Mouse (Mus musculus): ENCODE measurements around the gene Polm. TPM values are rescaled to one million over a fixed set of nuclear protein-coding genes. Genes with fewer than 3 reads are reported as not detected.

Gene Polm
- polyA plus RNA-seq (2012; rRNA removed), result 56.8 and 63.9 TPM in 2 replicates

- TF ChIP-seq POLR2A (IDR thresholded peaks at IDR 0.05; ENCODE audit: control insufficient read depth, extremely low read depth, insufficient read depth, low read length, poor library complexity) (peak; percentile 52), CTCF (IDR thresholded peaks at IDR 0.05; ENCODE audit: borderline replicate concordance, control insufficient read depth, extremely low read depth, insufficient read depth, low read length, poor library complexity) (peak; percentile 58; the same call in 1 of the 2 replicates)
- Histone ChIP-seq H3K4me1 (replicated peaks; ENCODE audit: control insufficient read depth, insufficient read depth, low read length) (peaks cover 13% of the 10 kb centered on the region), H3K4me3 (ENCODE audit: control insufficient read depth, insufficient read depth, low read length) (peak within 1 kb of the TSS; percentile 77), H3K27ac (ENCODE audit: control insufficient read depth, insufficient read depth, low read length) (peak within 1 kb of the TSS; percentile 77), H3K27me3 (ENCODE audit: control insufficient read depth, insufficient read depth, low read length) (no peaks in the 10 kb centered on the region), H3K36me3 (ENCODE audit: control insufficient read depth, insufficient read depth, low read length) (no peaks in the 10 kb centered on the region)
- under 1% methylated on average over 63 of the region's 63 CpGs for WGBS
- peak; percentile 84 for DNase-seq
Observed at GRCm38 (mm10) chr11:5837251-5838246, at the start of gene Polm. Gene Polm, minus strand, starts transcription at chr11:5838016.

DNA sequence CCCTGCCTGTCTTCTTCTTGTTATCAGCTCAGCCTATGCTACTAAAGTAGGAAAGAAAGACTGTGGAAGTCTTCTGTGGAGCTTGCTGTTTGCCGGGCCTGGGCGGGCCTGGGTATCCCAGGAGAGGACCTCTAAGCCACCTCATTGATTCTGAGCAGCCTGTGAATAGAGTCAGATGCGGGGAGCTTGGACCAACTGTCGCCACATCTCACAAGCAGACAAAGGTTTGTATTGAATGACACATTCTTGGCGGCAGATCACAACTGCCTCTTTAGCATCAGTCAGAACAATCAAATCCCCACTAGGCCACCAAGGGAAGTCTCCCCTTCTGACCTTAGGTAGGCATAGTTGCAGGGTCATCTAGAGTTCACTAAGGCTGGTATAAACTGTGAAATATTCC lies 49.4 kb upstream of the Polm start:
- no peak for DNase-seq
- WGBS, result 96% methylated on average over 5 of the region's 5 CpGs
- H3K27ac ChIP-seq (ENCODE audit: control insufficient read depth, insufficient read depth, low read length), result no peak overlapping the region
- H3K27me3 ChIP-seq (ENCODE audit: control insufficient read depth, insufficient read depth, low read length), result no peaks in the 10 kb centered on the region
- no peaks in the 10 kb centered on the region for H3K36me3 ChIP-seq (ENCODE audit: control insufficient read depth, insufficient read depth, low read length)
- no peaks in the 10 kb centered on the region for H3K4me1 ChIP-seq (replicated peaks; ENCODE audit: control insufficient read depth, insufficient read depth, low read length)
- no peak for TF ChIP-seq POLR2A (IDR thresholded peaks at IDR 0.05; ENCODE audit: control insufficient read depth, extremely low read depth, insufficient read depth, low read length, poor library complexity)
- no peak for TF ChIP-seq CTCF (IDR thresholded peaks at IDR 0.05; ENCODE audit: borderline replicate concordance, control insufficient read depth, extremely low read depth, insufficient read depth, low read length, poor library complexity)
- no peak overlapping the region for H3K4me3 ChIP-seq (ENCODE audit: control insufficient read depth, insufficient read depth, low read length)

DNA sequence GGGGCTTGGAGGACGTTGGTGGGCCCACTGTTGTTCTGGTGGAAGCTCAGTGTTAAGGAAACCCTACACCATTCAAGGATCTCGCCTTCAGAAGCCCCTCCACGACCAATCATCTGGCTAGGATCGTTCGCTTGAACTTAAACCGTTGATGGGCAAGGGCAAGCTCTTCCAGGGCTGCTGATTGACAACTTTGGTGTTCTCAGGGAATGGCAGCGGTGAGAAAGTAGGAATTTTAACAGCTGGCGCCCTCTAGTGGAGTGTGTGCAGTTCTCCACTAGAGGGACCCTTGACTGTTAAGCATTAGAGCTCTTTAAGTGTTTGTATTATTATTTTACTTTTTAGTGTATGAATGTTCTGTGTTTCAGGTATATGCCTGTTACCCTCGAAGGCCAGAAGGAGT lies 48.4 kb upstream of the Polm start:
- DNase-seq, result peak; percentile 58
- no peaks in the 10 kb centered on the region for H3K36me3 ChIP-seq (ENCODE audit: control insufficient read depth, insufficient read depth, low read length)
- H3K27me3 ChIP-seq (ENCODE audit: control insufficient read depth, insufficient read depth, low read length), result no peaks in the 10 kb centered on the region
- no peak overlapping the region for H3K27ac ChIP-seq (ENCODE audit: control insufficient read depth, insufficient read depth, low read length)
- TF ChIP-seq CTCF (IDR thresholded peaks at IDR 0.05; ENCODE audit: borderline replicate concordance, control insufficient read depth, extremely low read depth, insufficient read depth, low read length, poor library complexity) (peak; percentile 66; the same call in 1 of the 2 replicates), POLR2A (IDR thresholded peaks at IDR 0.05; ENCODE audit: control insufficient read depth, extremely low read depth, insufficient read depth, low read length, poor library complexity) (no peak)
- WGBS, result 23% methylated on average over 9 of the region's 9 CpGs
- H3K4me3 ChIP-seq (ENCODE audit: control insufficient read depth, insufficient read depth, low read length), result no peak overlapping the region
- no peaks in the 10 kb centered on the region for H3K4me1 ChIP-seq (replicated peaks; ENCODE audit: control insufficient read depth, insufficient read depth, low read length)

GRCm38 (mm10) chr11:5882518-5882917 lies 44.7 kb upstream of the Polm start:
- no peak overlapping the region for H3K27ac ChIP-seq (ENCODE audit: control insufficient read depth, insufficient read depth, low read length)
- TF ChIP-seq CTCF (IDR thresholded peaks at IDR 0.05; ENCODE audit: borderline replicate concordance, control insufficient read depth, extremely low read depth, insufficient read depth, low read length, poor library complexity) (no peak), POLR2A (IDR thresholded peaks at IDR 0.05; ENCODE audit: control insufficient read depth, extremely low read depth, insufficient read depth, low read length, poor library complexity) (no peak)
- no peaks in the 10 kb centered on the region for H3K36me3 ChIP-seq (ENCODE audit: control insufficient read depth, insufficient read depth, low read length)
- no peak overlapping the region for H3K4me3 ChIP-seq (ENCODE audit: control insufficient read depth, insufficient read depth, low read length)
- peaks cover 3% of the 10 kb centered on the region for H3K4me1 ChIP-seq (replicated peaks; ENCODE audit: control insufficient read depth, insufficient read depth, low read length)
- 38% methylated on average over 8 of the region's 8 CpGs for WGBS
- H3K27me3 ChIP-seq (ENCODE audit: control insufficient read depth, insufficient read depth, low read length), result no peaks in the 10 kb centered on the region
- DNase-seq, result no peak

DNA sequence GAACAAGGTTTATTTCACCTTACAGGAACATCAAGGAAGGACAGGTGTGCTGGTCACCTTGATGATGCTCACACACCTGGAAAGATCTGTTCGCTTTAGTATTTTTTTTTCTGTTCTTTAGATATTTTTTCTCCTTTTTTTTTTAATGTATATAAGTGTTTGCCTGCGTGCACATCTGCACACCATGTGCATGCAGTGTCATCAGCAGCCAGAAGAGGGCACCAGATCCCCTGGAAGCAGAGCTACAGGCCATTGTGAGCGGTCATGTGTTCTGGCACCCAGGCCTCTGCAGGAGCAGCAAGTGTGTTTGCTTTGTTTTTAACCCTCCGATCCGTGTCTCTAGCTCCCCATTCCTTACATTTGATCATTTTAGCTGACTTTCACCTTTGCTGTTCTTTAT lies 42.1 kb upstream of the Polm start:
- WGBS, result 96% methylated on average over 5 of the region's 5 CpGs

GRCm38 (mm10) chr11:5878661-5879060 lies 40.8 kb upstream of the Polm start:
- WGBS, result 71% methylated on average over 8 of the region's 8 CpGs

More for the DNA sequence above, 42.1 kb upstream of the Polm start:
- Histone ChIP-seq H3K27me3 (ENCODE audit: control insufficient read depth, insufficient read depth, low read length) (no peaks in the 10 kb centered on the region), H3K27ac (ENCODE audit: control insufficient read depth, insufficient read depth, low read length) (no peak overlapping the region), H3K4me3 (ENCODE audit: control insufficient read depth, insufficient read depth, low read length) (no peak overlapping the region), H3K36me3 (ENCODE audit: control insufficient read depth, insufficient read depth, low read length) (no peaks in the 10 kb centered on the region), H3K4me1 (replicated peaks; ENCODE audit: control insufficient read depth, insufficient read depth, low read length) (peaks cover 10% of the 10 kb centered on the region)
- no peak for TF ChIP-seq POLR2A (IDR thresholded peaks at IDR 0.05; ENCODE audit: control insufficient read depth, extremely low read depth, insufficient read depth, low read length, poor library complexity)
- no peak for TF ChIP-seq CTCF (IDR thresholded peaks at IDR 0.05; ENCODE audit: borderline replicate concordance, control insufficient read depth, extremely low read depth, insufficient read depth, low read length, poor library complexity)
- peak; percentile 59 for DNase-seq

More at GRCm38 (mm10) chr11:5878661-5879060, 40.8 kb upstream of the Polm start:
- Histone ChIP-seq H3K27ac (ENCODE audit: control insufficient read depth, insufficient read depth, low read length) (no peak overlapping the region), H3K4me1 (replicated peaks; ENCODE audit: control insufficient read depth, insufficient read depth, low read length) (peaks cover 10% of the 10 kb centered on the region), H3K4me3 (ENCODE audit: control insufficient read depth, insufficient read depth, low read length) (no peak overlapping the region), H3K36me3 (ENCODE audit: control insufficient read depth, insufficient read depth, low read length) (no peaks in the 10 kb centered on the region), H3K27me3 (ENCODE audit: control insufficient read depth, insufficient read depth, low read length) (no peaks in the 10 kb centered on the region)
- TF ChIP-seq POLR2A (IDR thresholded peaks at IDR 0.05; ENCODE audit: control insufficient read depth, extremely low read depth, insufficient read depth, low read length, poor library complexity) (no peak), CTCF (IDR thresholded peaks at IDR 0.05; ENCODE audit: borderline replicate concordance, control insufficient read depth, extremely low read depth, insufficient read depth, low read length, poor library complexity) (no peak)
- DNase-seq, result no peak

Measured in thymus, adult 2 months (tissue).